Mouse (Mus musculus) hindlimb bud, embryonic 11.5 days (tissue): ENCODE data around the gene Zscan5b.
"Not testable (repeated sequence)": the region's sequence is repeated elsewhere in the genome, so short reads cannot be mapped to it uniquely, and the experiment has no call there.

ENCODE experiments used
- DNase-seq: peaks from one replicate; pipeline ENCODE4 v3.0.0-alpha.2; 2012; ENCODE audit warnings: low read depth, low spot score; ENCODE audit errors: extremely low spot score

The Zscan5b gene

DNA sequence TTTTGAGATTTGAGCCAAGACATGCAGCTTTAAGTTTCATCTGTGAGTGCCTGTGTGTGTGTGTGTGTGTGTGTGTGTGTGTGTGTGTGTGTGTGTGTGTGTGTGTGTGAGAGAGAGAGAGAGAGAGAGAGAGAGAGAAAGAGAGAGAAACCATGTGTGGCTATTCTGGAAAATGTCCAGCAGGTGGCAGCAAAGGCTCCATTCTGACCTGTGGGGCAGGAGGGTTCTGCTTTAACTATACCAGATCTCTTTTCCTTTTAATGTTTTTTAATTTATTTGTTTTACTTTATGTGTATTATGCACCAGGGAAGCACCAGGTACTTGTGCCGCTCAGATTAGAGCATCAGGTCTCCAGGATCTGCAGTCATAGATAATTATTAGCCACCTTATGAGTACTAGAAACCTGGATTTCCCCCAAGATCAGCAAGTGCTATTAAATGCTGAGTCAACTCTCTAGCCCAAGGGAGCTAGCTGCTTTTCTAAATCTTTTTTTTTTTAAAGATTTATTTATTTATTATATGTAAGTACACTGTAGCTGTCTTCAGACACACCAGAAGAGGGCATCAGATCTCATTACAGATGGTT, 18.9 kb downstream of the Zscan5b start:
- DNase-seq = not testable (repeated sequence)

DNA sequence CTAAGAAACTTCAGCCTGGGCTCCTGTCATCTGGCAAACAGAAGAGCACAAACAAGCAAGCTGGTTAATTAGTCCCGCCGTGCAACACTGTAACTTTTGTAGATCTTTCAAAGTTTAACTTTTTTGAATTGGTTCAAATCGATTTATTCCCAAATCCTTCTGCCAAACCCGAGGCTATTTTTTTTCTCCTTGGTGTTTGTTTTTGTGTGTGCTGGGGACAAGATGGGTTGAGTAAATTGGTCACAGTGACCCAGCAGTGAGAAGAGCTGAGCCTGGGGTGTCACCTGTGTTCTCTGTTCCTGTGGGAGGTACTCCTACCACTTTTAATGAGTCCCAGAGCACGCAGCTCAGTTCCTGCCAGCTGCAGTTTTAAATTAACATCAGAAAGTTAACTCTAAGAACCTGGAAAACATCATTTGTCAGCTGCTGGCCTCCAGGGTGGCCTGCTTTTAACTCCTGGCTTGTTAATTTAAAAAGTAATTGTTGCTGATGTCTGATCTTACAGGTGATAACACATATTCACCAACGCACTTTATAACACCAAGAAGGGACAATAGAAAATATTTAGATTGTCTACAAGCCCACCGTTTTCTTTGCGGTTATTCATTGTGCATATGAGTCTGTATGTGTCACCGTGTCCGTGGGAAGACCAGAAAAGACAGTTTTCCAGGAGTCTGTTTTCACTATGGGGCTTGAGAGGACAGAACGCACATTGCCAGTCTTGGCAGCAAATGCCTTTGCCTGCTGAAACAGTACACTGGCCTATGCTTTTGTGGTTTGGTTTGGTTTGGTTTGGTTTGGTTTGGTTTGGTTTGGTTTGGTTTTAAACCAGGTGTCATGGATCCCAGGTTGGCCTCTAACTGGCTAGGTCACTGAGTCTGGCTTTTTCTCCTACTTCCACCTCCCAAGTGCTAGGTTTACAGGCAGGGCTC, 22.5 kb downstream of the Zscan5b start:
- peak; percentile 53 for DNase-seq

DNA sequence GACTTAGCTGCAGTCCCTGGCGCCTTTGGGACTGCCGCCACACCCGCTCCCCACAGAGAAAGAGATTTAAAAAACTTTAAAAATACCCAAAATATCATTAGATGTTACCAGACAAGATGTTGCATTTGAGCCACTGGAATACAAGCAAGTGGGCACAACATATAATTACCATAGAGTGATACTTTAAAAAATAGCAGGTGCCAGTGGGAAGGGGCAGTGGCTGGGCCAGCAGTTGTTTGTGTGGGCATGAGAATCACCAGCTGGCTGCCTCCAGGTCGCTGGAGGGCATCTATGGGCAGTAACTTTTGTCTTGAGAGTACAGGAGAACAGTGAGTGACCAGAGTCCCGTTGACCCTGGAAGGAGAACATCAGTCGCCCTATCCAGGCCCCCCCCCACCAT, 30.3 kb downstream of the Zscan5b start, which contains the start of gene Epp13:
Gene Epp13 (plus strand): TSS at position 301 of the 400 bp plus-strand sequence.
- DNase-seq = no peak

DNA sequence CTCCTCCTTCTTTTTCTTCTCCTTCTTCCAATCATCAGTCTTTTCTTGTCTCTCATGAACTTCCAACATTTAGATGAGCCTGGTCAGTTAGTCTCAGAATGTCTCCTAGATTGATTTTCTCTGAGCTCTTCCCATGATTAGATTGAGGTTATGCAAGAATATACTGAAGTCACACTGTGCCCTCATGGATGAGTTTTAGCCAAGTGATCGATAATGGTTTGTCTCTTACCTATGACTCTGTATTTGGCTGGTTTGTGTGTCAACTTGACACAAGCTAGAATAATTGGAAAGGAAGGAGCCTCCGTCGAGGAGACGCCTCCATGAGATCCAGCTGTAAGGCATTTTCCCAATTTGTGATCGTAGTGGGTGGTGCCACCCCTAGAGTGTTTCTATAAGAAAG, 32.4 kb downstream of the Zscan5b start:
- no peak for DNase-seq

DNA sequence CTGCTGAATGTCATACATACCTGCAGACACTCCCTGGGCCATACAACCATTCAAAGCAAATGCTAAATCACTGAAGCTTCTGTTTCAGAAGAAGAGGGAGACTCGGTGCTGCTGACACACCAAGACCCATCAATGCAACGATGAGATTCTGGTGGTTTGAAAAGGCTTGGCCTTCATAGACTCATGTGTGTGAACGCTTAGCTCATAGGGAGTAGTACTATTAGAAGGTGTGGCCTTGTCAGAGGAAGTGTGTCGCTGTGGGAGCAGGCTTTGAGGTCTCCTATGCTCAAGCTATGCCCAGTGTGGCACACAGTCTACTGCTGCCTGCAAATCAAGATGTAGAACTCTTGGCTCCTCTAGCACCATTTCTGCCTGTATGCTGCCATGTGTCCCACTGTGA, 35.3 kb downstream of the Zscan5b start:
- no peak for DNase-seq

DNA sequence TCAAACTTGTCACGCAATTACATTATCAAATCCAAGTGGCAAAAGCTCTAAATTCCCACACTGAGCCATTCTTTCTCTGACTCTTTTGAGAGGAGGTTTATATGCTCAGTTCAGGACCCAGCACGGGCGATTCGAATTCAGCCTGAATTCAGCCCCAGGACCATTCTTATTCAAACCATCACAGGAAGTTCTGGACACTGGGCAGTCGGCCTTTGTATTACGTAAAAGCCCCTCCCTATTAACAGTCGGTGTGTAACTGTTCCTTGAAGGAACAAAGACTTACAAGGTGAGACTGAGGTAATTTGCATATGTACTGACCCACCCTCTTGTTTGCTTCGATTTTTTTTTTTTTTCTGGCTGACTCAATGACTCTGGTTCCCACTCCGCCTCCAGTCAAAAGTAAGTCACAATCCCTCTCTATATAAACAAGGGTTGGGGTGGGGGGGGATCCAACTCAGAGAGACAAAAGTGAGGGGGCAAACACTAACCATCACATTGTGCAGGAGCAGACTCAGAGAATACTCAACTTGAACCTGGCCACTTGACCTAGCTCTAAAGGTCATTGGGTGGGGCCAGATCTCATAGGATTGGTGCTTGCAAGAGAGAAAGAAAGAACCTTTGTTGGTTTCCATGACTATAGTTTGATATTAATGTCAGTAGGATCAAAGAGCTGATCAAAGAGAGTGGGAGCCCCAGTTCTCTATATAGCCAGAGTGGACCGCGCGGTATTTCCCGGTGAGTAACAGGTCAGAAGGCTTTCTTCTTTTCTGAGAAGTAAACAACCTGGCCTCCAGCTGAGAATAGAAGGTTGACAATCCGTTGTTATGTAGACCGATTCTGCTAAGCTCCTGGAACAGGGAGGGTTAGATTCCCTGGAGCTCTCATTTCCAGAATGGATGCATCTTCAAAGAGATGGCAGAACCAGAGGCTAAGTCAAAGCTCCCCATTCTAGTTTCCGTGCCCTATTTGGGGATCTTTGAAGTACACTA, 36.4 kb downstream of the Zscan5b start:
- no peak for DNase-seq

DNA sequence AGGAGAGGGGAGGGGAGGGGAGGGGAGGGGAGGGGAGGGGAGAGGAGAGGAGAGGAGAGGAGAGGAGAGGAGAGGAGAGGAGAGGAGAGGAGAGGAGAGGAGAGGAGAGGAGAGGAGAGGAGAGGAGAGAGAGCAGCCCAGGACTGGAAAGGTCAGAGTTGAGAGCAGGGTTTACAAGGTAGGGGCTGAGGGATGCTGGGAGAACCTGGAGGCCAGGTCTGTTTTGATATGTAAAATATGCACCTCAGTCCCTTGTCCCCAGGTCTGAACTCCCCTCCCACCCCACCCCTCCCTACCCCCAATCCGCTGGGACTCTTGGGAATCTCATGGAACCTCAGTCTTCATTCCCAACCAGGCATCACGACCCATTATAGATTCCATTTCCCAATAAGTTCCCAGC, 37.9 kb downstream of the Zscan5b start:
- not testable (repeated sequence) for DNase-seq

DNA sequence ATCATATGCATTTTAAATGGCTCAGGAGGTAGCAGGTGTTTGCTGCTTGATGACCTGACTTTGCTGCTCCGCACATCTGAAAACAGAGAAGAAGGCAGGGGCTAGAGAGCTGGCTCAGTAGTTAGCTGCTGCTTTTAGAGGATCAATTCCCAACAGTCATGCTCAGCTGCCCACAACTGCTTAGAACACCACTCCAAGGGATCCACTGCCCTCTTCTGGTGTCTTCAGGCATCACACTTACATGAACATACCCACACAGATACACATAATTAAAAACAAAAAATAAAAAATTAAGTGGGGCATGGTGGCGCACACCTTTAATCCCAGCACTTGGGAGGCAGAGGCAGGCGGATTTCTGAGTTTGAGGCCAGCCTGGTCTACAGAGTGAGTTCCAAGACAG, 40.0 kb downstream of the Zscan5b start:
- no peak for DNase-seq

DNA sequence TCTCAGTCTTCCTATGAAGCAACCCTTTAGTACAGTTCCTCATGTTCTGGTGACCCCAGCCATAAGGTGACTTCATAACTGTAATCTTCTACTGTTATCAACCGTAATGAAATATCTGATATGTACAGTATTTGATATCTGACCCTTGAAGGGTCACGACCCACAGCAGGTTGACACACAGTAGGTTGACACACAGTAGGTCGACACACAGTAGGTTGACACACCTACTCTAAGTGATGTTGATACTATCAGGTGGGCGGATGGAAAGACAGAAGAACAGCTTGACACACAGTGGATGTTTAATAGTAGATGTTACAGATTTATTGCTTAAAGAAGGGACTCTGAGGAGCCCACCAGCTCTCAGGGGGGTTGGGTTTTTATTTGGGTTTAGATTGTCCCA, 40.9 kb downstream of the Zscan5b start:
- DNase-seq = no peak

DNA sequence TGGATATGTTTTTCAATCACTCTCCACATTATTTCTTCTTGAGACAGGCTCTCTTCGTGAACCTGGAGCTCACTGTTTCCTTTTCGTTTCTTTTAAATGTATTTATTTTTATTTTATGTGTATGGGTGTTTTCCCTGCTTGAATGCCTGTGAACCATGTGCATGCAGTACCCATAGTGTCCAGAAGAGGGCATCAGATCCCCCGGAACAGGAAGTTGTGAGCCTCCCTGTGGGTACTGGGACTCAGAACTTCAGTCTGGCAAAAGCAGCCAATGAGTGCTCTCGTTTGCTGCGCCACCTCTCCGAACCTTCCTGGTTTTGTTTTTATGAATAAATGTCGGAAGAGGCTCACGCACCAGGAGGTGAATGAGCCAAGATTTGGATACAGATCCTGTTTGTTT, 43.6 kb downstream of the Zscan5b start:
- no peak for DNase-seq

DNA sequence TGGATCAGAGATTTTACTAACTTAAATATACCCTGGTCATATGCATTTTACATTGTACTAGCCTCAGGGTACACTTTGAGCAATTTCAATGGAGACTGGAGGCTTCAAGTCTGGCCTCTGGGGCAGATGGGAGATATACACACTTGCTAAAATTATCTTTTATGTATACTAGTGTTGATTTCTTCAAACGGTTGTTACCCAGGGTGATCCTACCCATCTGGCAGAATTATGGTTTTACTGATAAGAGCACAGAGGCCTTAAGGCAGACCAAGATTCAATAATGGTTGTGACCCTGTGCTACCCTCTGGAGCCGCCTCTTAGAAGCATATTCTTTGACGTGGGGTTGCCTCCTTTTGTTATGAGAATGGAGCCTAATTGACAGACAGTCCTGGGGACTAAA, 55.8 kb downstream of the Zscan5b start:
- no peak for DNase-seq

DNA sequence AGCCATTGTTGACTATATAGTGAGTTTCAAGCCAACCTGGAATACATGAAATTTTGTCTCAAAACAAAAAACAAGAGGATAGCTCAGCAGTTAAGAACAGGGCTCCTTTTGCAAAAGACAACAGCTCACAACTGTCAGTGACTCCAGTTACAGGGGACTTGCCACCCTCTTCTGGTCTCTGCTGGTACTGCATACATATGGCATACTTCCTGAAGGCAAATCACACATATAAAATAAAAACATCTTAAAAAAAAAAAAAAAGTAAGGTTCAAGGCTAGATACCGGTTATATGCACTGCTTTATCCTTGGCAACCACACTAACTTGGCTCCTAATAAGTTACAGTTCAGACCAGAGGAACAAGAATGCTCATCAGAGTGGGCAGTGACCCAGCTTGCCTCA, 60.7 kb downstream of the Zscan5b start:
- peak; percentile 81 for DNase-seq

DNA sequence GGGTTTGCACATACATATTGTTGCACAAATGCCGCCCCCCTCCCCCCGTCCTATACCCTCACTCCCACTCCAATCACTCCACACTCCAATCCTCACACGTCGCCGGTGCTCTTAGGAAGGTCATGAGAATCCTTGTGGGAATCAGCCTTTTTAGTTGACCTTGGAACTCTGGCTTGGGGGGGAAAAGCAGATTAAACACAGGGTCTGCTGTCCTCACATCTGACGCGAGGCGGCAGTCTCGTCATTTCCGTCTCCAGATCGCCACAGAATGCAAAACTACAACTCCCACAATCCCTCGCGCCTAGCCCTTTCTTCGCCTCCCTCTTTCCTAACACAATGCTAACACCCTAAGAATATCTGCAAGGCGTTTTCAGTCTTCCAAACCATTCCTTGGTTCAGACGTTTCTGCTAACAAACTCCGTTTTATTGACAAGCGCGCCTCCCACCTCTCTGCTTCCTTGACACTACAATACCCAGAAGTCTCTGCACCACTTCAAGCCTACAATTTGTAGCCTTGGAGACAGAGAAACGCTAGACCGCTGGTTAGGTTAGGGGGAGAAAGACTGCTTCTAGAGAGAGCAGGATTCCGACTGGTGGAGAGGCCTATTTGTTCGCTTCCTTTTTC, 61.5 kb downstream of the Zscan5b start:
- DNase-seq = peak; percentile 77

DNA sequence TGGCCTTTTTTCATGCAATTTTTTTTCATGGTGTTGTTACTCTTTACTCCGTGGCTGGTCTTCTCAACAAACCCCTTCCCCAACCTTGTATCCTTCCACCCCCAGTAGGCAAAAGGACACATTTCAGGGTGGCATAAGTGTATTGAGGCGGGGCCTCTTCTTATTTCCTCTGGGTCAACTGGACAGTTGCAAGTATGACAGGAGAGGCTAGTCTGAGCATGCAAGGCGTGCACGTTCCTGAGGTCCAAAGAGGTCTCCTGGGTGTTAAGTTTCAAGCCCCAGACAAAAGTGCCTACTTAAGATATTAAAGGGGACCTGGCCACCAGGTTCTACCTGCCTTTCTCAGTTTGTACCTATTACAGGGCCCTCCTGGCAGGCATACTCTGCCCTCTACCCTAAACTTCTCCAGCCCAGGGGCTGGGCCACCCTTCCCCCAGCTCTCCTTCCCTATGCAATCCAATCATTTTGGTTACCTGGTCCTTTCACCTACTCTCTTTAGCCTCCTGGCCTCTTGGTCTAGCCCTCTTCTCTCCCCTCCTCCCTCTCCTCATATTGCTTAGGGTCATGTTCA, 62.4 kb downstream of the Zscan5b start:
- no peak for DNase-seq

DNA sequence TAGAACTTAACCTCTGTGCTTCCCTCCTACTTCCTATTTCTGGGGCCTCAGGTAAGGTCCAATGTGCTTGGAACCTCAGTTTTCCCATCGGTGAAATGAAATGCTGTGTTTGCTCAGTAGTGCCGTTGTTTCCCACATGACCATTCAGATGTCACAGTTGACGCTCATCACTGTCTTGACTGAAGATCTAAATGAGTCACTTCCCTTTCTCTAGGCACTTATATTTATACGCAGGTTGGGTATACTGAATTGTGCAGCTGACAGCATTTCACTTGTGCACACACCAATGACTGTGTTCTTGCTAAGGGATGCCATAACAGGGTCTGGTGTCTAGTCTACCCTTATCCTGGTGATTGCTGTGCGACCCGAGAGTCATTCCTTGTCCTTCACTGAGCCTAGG, 63.3 kb downstream of the Zscan5b start:
- DNase-seq = no peak

DNA sequence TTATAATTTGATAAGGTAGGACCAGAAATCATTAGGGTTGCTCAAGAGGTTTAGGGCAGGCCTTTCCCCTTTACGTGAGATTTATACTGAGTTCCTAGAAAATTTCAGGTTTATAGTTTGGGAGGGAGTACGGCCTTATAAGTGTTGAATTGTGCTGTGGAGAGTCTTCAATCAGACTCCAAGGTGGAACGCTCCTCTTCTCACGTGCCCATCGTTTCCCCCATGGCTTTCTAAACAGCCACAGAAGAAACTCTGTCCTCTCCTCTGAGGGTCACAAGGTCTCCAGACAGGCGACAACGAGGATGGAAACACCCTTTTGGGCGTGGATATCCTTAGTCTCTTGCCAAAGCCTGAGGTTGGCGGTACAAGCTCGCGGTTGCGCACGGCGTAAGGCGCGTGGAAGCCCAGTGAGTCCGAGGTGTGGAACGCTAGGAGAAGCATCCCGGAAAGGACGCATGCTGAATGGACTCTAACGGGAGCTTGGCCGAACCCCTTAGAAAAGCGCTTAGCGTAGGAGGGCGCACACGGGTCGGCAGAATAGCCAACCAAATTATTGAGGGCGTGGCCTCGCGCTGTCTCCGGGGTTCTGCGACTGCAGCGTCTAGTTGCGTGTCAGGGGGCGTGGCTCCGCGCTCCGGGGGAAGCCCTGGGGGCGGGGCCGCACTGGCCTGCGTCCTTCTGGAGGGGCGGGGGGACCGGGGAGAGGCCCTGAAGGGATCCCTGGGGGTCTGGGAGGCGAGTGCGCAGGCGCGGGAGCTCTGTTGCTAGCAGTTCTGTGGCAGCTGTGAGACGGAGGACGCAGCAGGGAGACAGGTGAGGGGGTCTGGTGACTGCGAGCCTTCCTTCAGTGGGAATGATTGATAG, 64.0 kb downstream of the Zscan5b start, which contains the start of gene Zfp667:
Gene Zfp667 (plus strand): TSS at position 738 of the 864 bp plus-strand sequence.
- DNase-seq = peak; percentile 74

DNA sequence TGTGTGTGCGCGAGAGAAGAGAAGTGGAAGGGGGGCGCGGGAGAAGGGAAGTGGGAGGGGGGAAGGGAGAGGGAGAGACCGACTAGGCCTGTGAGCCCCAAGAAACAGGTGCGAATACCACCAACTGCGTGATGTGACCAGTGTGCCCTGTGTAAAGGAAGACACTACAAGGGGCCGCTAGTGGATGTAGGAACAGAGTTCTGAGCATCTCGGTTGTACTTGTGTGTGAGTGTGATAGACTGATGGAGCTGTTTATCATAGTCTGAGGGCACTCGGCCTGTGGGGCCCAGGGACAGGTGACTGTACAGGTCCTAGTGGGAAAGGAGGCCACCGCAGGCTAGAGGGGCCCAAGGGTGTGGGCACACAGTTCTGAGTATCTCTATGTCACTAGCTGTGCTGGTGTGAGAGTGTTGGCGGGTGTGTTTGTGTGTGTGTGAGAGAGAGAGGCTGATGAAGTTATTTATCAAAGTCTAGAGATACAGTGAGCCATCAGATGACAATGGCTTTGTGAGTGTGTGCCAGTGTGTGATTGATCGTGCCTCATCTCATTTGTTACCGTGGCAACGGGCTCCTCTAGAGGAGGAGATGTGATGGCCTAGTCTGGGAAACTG, 64.9 kb downstream of the Zscan5b start:
- DNase-seq = no peak
